Mouse (Mus musculus): ENCODE results near the gene Slc17a1.

DNA sequence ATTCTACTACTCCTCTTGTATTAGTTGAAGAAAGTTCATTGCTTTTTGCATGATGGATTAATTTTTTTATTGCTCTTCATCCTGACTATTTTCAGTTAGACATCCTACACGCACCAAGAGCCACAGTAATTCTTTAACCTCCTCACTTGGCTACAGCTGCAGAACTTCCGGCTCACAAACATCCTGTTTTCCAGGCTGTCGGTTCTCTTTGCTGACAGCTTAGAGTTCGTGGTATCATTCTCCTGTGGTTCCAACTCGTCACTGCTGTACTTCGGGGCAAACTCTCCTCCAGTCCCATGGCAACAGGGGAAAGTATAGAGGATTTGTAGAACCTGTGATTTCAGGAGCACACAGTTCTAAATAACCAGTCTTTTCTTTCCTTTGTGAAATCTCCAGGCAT, 30.7 kb downstream of the Slc17a1 start:
- TF ChIP-seq HCFC1 (IDR thresholded peaks at IDR 0.05; ENCODE audit: borderline replicate concordance, insufficient read depth, low read length) (no peak), ZNF384 (IDR thresholded peaks at IDR 0.05; ENCODE audit: low read depth, low read length) (no peak), CHD2 (IDR thresholded peaks at IDR 0.05; ENCODE audit: low read depth, low read length) (no peak)

Data from ES-E14 (cell line).